Mouse (Mus musculus): ENCODE measurements at regions not wholly inside any gene's neighbourhood (a gene's known extent, or its start where the extent isn't known, plus 50 kb on each side); places are given as distances from the start of the nearest gene placed in this dataset.

DNA sequence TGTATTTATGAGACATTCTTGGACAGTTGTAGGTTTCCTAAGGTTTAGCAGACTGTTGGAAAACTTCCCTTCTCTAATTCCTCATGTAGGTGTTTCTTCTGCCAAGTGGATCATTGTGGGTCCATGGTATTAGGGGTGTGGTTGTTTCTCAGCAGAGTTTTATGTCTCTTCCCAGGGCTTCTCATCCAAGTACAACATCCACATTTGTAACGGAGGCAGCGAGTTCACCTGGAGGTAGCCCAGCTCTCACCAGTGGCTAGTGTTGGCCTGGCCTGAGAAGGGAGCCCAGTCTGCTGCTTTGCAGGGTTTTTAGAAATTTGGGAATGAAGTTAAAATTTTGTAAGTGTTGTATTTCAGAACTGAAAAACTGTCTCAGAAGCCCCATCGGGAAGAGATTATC is 122.4 kb downstream of the Wnt5a start:
- DNase-seq: no peak

GRCm38 (mm10) chr14:28635175-28635574 is 130.6 kb downstream of the Wnt5a start:
- no peak for DNase-seq

DNA sequence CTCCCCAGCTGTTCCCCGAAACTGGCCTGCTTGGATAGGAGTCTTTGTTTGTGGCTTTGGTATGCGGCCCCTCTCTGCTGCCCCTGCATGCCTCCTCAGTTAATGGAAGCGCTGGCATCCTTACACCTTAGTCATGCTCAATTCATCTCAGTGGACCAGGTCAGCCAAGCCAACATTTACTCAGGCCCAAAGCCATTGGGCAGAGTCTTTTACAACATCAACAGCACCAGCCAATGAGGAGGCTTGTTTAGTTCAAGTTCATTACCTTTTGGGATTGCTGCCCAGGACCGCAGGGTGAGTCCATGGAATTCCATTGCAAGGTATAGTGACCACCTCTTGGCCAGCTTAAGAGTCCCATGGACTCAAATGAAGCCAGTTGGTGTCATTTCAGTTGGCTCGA is 134.5 kb downstream of the Wnt5a start:
- DNase-seq: no peak

GRCm38 (mm10) chr14:28645807-28646206 is 141.3 kb downstream of the Wnt5a start:
- DNase-seq: no peak

DNA sequence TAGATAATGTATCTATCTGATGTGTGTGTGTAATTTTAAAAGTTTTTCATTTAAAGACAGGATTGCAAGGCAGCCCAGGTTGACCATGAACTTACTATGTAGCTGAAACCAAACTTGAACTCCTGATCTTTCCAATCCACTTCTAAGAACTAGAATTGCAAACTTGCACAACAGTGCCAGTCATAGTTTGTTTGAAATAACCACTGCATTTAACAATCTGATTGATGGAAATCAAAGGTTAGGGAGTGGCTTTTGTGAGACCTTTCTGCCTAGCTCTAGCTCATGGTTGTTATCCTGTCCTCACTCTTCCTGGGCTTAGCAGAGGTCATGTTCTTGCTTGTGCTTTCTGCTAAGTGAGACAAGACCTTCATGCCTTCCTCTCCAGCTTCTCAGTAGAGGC is 144.9 kb downstream of the Wnt5a start:
- DNase-seq: no peak

DNA sequence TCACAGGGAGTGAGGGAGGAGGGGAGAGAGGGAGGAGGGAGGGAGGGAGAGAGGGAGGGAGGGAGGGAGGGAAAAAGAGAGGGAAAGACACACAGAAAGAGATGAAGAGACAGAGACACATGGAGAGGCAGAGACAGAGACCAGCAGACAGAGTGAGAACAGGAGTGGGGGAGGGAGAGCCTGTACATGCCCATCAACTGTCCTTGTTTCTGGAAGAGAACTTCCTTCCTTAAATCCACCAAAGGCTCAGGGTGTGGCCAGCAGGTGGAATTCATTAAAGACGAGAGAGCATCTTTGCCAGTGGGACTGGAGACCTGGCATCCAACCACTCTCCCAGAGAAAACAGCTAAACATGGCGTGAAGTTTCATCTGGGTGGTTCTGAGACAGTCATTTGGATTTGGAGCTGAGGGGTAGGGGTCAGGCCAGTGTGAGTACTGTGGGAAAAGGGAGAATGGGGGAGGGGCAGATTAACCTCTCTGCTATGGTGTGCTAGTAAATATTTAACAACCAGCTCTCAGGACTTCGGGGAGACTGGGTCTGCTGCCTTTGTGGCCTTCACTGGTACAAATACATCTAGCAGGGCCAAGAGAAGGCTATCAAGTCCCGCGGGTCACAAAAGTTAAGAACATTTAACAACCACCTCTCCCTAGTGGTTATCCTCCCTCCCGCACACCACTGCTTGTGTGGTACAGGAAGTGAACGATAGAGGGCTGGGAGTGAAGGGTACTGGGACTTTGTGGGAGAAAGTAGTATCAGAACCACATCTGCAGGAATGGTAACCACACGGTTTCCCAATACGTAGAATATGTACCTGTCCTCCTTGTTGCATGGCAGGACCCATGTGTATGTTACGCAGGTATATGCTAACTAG is 148.7 kb downstream of the Wnt5a start:
- no peak for DNase-seq

DNA sequence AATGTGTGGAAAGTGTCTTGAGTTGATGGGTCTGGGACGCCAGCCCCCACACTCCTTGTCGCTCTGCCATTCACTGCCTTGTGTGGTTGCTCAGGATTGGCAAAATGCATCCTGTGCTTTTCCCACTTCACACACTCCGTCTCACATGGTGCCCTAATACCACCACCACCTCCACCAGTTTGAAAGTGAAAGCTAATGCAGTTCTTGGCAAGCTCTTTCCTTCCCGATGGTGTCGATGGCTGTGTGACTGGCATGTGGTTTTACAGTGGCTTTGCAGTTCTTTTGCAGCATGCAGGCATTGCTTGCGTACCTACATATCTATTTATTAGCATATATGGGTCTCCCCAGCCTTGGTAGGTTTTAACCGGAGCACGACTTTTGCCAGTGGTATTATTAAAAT is 152.7 kb downstream of the Wnt5a start:
- DNase-seq: no peak

GRCm38 (mm10) chr14:28660872-28661588 is 156.5 kb downstream of the Wnt5a start:
- no peak for DNase-seq

- no peak for DNase-seq
These were observed 158.8 kb downstream of the Wnt5a start for GRCm38 (mm10) chr14:28663316-28663715.

- DNase-seq: no peak
These were observed 159.6 kb downstream of the Wnt5a start for GRCm38 (mm10) chr14:28664121-28664520.

- DNase-seq: peak; percentile 68
These were observed 170.9 kb downstream of the Wnt5a start for GRCm38 (mm10) chr14:28675476-28675875.

DNA sequence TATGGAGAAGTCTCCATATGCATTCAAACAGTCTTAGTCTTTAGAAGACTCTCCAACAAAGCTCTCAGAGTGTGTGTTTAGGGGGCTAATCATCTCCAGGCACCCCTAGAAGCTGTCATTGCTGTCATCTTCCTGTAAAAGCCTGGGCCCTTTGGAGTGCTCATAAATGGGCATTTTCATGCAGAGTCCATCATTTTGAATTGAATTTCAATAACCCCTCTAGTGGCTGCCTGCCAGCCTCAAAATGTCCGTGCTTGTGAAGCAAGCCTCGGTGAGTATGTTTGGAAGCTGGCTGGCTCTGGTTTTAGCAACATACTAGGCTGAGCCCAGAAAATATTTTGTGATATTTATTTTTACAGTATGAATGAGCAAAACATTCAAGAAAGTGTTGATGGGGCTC is 195.2 kb downstream of the Wnt5a start:
- DNase-seq: no peak

- DNase-seq: no peak
These were observed 200.2 kb downstream of the Wnt5a start for GRCm38 (mm10) chr14:28704729-28705128.

GRCm38 (mm10) chr14:28714598-28714997 is 210.0 kb downstream of the Wnt5a start:
- no peak for DNase-seq

DNA sequence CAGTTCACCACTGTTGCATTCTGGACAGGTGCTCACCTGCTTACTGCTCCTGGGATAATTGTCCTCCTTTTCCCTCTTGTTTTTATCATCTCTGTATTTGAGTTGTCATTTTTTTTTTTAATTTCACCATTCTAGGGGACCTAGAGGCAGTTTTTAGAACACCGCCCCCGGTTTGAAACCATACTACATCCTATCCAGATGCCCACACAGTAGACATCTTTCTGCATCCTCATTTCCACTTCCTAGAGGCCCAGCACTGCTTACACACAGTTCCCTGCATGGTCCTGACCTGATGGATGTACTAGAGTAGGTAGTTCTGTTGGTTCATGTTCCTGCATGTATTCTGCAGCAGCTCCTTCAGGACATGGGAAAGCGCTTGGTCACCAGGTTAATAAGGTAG is 216.0 kb downstream of the Wnt5a start:
- no peak for DNase-seq

DNA sequence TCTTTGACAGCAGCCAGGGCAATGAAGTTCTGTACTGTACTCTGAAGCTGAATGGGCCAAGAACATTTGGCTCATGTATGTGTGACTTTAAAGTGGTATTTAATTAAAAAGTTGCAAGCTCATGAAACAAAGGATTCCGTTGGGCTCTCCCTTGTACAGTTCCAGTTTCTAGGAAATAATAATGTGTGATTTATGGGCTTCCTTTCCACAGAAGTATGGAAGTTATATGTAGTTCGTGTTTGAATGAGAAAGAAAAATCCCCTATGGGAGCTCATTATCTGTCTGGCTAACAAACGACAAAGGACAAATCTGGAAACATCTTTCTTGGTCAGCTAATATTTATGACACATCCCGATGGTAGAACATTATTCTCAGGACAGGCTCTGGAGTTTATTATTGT is 221.1 kb downstream of the Wnt5a start:
- DNase-seq: no peak

GRCm38 (mm10) chr14:28733496-28733895 is 228.9 kb downstream of the Wnt5a start:
- DNase-seq: no peak

GRCm38 (mm10) chr14:28735446-28735845 is 230.9 kb downstream of the Wnt5a start:
- no peak for DNase-seq

DNA sequence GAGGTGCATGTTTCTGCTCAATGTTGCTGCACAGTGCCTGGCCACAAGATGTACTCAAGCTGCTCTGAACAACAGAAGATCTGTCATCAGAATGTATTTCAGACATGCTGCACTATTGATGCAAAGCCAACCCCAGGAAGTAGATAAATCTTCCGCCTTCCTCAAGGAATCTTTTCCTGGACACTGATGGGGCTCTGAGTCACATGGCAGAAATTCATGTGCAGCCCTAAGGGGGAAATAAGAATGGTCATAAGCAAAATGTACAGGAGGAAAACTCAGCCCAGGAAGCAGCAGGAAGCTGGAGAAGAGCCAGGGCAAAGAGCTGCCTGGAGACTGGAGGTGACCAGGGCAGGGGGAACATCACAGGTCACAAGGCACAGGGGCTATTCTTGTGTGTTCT is 235.5 kb downstream of the Wnt5a start:
- DNase-seq: no peak

DNA sequence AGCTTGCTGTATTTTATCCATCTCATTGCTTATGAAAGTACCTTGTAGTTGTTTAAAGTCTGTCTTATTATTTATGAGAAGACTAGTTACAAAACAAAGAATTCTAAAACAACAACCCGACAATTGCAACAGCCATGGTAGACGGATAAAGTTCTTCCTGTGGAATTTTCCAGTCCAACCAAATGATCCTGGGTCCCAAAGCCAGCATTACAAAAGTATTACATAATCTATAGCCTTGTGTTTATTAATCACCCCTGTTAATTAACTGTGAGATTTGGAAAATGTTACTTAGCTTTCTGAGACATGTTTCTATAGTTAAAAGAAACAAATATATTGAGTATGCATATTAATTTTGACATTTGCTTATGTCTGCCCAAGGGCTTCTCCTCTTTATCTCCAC is 236.9 kb downstream of the Wnt5a start:
- no peak for DNase-seq

DNA sequence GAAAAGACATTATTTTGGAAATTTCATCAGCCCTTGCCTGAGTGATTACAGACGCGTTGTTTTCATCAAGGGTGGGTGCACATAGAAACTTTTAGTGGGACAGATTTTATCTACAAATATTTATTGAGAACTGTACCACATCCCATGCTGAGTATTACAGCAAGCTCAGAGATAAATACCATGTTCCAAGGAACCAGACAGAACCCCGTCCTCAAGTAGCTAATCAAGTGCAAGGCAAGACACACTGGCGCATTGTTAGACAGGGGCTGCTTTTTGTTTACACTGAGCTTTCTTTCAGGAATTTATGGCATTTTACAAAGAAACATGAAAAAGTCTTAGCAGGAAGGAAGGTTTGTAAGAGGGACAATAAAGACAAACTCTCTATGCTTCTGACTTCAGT is 239.1 kb downstream of the Wnt5a start:
- DNase-seq: no peak

DNA sequence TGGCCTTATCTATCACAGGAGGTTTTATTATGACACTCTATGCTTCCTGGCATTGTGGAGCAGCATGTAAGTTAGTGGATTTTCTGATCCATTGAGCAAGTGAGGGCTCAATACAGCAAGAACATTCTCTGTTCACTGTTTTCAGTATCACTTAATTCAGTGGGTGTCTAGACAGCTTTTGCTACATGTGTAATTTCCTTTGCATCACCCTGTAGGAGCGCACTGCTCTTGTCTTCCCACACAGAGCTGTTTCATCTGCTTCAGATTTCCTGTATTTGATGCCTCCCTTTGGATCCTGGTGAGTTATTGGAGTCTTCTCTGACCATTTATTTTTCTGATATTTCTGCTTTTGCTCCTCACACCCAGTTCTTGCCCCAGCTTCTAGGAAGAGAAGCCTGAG is 245.8 kb downstream of the Wnt5a start:
- no peak for DNase-seq

- no peak for DNase-seq
These were observed 252.8 kb upstream of the Lrtm1 start for GRCm38 (mm10) chr14:28765201-28765600.

DNA sequence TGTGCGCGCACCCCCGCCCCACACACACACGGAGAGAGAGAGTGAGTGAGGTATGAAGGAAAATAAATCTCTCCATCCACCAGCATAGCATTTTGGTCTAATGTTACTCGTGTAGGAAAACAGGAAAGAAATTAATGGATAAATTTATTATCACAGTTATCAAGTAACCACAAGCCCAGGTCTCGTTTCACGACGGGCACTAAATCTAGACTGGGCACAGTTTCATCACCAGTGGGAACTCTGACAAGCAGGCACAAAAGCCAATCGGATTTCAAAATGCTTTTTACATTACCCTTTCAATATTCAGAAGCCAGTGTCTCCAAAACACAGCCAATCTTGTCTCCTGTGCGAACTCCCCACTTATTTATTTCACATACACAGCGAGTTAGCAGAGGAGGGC is 244.9 kb upstream of the Lrtm1 start:
- DNase-seq: no peak
